Mouse (Mus musculus): Measurements from ENCODE around the gene Zfp689.
A peak's percentile ranks its signal among the peaks of the same experiment; 100 is the strongest.
"Not testable (repeated sequence)": the region's sequence is repeated elsewhere in the genome, so short reads cannot be mapped to it uniquely, and the experiment has no call there.

Gene Zfp689

DNA sequence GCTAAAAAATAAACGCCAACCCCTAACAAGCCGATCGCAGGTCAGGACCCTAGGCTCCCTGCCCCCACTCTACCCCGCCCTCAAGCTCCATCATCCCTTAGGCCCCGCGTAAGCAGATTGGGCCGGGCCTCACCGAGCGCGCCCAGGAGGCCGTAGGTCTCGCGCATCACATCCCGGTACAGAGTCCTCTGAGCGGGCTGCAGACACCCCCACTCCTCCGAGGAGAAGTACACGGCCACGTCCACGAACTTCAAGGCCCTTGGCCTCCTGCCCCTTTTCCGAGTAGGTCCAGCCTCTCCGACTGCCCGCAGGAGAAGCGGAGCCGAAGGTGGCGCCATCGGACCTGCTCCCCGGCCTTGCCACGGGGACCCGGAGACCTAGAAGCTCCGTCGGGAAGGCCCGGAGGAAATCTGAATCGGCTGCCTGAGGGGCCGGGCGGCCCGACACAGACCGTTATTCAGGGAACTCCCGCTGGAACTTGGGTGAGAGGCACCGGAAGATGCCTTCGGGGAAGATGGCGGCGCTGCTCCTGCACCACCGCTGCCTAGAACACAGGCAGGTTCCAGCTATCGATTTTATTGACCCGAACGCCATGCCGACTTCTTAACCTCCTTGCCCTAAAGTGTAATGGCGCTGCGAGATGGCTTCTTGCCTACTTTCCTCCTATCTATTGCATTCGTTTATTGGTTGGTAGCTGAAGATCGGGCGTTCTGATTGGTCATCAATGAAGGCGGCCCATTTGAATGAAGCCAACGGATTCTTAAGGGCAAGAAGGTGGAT, at the start of gene Zfp689:
Gene Zfp689 (minus strand): TSS at position 638 of the 780 bp plus-strand sequence.
- peak; percentile 99 for DNase-seq (ENCODE audit: low spot score)

DNA sequence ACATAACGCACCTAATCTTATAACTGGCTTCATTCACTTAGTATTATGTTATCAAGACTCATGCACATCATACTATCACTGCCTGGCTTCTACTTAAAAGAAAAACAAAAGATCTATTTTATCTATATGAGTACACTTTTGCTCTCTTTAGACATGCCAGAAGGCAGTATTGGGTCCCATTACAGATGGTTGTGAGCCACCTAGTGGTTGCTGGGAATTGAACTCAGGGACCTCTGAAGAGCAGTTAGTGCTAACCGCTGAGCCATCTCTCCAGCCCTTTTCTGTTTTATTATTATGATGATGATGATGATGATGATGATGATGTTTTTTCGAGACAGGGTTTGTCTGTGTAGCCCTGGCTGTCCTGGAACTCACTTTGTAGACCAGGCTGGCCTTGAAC, 49.4 kb upstream of the Zfp689 start:
- peak; percentile 40 for DNase-seq (ENCODE audit: low spot score)

DNA sequence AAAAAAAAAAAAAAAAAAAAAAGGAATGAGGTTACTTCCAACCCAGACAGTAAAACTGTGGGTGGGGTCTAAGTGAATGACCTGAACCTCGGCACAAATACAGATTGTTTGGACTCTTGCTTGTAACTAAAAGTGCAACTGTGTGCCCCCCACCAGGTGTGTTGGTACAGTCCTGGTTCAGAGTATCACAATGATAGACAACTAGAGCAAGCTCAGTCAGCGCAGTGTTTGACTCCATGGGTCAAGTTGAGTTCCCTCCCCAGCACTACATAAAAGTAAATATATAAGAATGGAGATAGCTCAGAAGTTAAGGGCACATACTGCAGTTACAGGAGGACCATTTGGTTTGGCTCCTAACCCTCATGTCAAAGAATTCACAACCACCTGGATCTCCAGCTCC, 48.4 kb upstream of the Zfp689 start:
- no peak for DNase-seq (ENCODE audit: low spot score)

DNA sequence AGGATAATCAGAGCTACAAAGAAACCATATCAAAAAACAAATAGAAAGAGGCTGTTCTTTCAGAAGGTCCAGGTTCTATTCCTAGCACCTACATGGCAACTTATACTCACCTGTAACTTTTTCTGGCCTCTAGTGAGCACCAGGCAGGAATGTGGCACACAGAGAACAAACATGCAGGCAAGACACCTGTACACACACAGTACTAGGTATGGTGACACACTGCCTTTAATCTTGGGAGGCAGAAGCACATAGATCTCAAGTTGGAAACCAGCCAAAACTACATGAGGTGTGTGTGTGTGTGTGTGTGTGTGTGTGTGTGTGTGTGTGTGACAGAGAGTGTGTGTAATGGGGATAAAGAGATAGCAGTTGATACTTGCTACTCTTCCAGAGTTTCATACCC, 45.7 kb upstream of the Zfp689 start:
- DNase-seq (ENCODE audit: low spot score): no peak

DNA sequence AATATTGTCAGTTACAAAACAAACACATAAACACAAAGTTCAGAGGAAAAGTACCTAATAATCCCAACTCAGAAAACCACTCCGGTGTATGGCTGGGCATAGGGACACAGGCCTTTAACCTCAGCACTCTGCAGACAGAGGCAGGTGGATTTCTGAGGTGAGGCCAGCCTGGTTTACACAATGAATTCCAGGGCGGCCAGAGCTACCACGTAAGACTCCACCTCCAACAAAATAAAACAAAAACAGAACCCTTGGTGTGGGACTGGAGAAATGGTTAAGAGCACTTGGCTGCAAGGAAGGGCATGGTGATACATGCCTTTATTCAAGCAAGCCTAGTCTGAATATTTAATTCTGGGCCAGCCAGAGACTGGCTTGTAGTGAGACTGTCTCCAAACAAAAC, 42.9 kb upstream of the Zfp689 start:
- DNase-seq (ENCODE audit: low spot score): no peak

DNA sequence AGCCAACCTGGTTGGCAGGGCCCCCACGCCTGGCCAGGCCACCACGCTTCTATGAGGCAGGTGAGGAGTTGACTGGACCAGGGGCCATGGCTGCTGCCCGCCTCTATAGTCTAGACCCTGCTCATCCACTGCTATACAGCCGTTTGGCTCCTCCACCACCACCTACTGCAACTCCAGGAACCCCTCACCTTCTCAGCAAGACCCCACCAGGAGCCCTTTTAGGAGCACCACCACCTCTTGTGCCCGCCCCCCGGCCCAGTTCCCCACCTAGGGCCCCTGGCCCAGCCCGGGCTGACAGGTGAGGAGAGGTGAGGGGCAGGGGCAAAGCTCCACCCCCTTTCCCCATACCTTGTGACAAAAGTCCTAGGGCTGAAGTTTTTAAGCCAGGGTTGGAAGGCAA, 41.0 kb upstream of the Zfp689 start:
- DNase-seq (ENCODE audit: low spot score): no peak

DNA sequence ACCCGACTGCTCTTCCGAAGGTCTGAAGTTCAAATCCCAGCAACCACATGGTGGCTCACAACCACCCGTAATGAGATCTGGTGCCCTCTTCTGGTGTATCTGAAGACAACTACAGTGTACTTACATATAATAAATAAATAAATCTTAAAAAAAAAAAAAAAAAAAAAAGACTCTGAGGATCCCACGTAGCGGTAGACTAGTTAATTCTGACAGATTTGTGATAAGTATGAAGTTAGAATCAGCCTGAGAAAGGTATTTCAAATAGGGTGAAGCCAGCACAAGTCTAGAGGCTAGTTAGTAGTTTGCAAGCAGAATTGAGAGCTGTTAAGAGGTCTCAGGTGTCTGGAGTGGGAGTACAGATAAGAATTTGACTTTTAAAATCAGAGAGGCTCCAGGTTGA, 39.4 kb upstream of the Zfp689 start:
- not testable (repeated sequence) for DNase-seq (ENCODE audit: low spot score)

DNA sequence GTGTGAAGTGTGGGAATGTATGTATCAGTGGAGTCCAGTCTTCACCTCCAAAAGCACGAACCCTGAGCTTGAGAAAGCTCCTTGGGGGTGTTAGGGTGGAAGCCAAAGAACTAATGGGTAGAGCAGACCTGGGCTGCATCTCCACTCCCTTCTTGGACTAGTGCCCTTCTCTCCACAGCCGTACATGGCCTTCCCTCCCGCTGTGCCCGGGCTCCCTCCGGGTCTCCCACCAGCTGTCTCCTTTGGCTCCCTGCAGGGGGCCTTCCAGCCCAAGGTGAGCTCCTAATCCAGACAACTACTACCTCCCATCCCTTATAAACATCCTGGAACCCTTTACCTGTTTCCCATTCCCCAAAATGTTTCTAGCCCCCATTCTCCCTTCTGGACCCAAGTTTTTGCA, 36.5 kb upstream of the Zfp689 start:
- no peak for DNase-seq (ENCODE audit: low spot score)

DNA sequence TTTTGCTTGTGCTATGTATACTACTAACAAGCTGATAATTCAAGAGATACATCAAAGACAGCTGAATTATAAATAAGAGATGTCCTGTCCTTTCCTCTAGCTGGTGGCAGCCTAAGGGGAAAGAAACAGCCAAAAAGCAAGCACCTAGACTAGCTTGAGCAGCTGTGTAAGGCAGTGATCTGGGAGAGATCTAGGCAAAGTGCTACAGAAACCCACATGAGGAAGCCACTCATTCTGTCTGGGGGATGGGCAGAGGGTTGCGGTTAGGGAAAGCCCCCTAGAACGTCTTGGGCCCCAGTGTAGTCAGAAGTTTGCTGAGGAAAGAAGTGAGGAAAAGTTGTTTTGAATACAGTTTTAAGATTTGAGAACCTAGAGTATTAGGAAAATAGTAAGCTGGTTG, 31.4 kb upstream of the Zfp689 start:
- DNase-seq (ENCODE audit: low spot score): peak; percentile 21

DNA sequence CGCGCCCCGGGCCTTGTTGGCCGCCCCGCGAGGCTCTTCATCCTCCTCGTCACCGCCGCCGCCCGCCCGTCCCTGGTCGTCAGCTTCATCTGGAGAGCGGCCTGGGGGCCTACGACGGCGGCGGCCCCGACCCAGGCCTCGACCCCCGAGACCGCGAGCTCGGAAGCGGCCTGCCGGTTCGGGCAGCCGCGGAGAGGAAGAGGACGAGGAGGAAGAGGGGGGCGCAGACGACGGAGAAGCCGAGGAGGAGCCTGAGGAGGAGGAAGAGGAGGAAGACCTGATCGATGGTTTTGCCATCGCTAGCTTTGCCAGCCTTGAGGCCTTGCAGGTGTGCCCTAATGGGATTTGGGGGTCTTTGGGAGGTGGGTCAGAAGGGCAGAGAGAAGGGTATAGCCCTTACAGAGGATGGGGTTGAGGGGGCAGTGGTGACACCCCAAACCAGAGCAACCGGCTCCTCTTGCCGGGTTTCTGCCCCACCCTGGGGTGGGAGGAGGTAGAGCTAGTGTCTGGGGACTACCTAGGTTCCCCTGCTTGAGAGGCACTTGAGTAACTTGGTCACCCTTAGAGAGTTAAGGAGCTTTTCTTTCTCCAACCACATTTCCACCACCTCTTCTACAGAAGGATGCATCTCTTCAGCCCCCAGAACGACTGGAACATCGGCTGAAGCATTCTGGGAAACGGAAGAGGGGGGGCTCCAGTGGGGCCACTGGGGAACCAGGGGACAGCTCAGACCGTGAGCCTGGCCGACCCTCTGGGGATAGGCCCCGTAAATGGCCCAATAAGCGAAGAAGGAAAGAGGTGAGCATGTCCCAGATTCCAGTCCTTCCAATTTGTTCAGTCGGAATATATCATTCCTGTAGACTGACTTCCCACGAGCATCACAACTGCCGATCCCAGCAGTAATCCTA, 30.6 kb upstream of the Zfp689 start:
- DNase-seq (ENCODE audit: low spot score): peak; percentile 34

DNA sequence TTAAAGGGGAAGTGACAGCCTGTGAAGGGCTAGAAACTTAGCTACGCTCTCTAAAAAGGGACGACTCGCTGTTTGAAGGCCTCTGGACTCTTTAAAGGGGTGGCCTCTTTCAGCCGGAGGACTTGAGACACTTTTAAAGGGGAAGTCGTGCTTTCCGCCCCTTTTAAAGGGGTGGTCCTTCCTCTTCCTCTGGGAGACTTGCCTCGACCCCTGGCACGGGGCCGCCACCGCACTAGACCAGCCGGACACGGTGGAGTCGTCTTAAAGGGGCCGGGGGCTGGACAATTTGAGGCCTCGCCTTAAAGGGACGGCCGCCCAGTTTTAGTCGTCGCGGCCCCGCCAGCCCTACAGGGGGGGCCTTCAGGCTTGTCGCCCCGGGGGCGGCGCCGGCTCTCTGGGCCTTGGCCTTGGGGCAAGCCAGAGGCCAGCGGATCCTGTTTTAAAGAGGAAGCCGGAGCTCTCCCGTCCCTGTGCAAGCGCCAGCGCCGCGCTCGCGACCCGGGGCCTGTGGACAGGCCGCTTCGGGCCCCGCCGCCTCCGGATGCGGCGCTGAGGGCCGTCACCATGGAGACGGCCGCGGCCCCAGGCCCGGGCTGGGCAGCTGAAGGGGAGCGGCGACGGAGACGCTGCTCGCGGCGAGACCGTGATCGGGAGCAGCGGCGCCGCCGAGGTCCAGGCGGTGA, 29.8 kb upstream of the Zfp689 start, which contains the start of gene Fbrs:
Gene Fbrs (plus strand): TSS at position 565 of the 683 bp plus-strand sequence.
- DNase-seq (ENCODE audit: low spot score): no peak

DNA sequence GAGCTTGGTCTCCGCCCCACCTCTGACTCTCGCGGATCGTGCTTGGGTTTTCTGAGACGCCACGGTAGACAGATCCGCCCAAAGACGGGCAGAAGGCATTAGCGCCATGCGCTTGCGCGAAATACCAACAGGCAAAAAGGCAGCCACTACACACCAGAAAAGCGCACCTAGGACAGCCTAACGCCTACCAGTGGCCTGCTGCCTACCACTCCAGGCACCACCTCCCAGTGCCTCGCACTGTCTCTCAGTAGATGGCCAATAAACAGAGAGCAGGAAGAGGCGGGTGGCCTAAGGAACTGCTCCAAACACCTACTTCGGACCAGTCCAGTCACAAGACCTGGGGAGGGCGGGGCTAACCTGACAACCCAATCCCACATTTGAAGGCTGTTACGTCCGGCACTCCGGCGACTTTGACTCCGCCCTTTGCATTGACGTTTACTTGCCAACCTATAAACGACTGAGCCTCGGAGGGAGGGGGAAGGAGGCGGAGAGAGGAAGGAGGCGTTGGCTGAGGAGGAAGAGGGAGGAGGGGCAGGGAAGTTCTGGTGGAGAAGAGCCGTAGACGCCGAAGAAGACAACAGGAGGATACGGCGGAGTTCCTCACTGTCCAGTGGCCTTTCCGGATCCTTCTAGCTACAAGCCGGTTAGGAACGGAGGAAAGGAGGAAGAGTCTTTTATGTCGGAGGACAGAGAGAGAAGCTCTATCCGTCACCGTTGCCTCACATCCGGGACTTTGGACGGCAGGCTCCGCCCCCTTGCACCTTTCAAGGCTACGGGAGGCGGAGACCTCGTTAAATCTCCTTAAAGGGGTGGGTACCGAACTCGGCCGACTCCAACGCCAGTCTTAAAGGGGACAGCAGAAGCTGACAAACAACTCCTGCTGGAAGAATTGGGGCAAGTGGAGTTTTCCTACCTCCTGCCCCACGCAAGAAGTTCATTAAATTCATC, 29.0 kb upstream of the Zfp689 start:
- peak; percentile 100 for DNase-seq (ENCODE audit: low spot score)

DNA sequence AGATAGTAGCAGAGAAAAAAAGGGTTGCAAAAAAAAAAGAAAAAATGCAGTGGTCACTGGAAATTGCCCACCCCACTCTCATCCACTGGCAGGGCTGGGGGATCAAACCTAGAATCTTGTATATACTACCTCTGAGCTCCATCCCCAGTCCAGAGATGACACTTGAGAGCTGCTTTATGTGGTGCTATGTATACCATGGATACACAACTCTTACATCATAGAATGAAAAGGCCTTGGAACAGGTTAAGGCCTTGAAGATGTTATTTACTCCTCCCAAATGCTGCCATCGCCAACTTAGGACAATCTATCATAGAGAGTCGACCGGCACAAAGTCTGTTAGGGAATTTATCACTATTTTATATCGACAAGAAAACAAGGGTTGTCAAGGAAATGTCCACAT, 27.9 kb upstream of the Zfp689 start:
- no peak for DNase-seq (ENCODE audit: low spot score)

DNA sequence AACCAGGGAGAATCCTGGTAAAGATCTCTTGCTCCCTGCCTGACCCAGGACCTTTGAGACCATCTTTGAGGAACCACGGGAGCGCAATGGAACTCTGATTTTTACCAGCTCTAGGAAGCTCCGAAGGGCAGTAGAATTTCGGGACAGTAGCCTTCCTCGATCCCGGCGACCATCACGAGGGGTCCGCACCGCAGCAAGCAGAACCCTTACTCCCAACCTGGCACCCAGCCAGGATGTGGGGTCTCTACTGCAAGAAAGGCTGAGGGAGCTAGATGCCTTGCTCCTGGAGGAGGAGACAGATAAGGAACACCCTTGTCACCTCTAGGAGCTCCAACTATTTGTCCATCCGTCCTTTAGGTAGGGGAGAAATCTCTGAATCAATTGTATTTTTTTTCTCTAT, 27.4 kb upstream of the Zfp689 start:
- no peak for DNase-seq (ENCODE audit: low spot score)

DNA sequence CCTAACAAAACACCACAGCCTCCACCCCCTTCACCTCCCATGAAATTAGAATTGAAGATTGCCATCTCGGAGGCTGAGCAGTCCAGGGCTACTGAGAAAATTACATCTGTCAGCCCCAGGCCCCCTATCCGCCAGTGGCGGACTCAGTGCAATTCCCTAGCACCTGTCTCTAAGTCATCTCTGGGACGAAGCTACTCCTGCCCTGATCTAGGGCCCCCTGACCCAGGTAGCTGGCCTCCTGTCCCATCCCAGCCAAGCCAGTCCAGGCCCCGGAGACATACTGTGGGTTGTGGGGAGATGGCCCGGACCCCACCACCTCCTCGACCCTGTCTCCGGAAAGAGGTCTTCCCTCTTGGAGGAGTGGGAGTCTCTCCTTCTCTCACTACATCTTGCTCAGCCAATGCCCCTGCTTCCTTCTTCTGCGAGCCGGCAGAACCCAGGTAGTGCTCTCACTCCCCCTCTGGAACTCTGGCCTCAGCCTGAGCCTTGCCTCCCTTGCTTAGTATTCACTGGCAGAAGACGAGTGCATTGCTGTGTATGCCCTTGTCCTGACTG, 26.3 kb upstream of the Zfp689 start:
- no peak for DNase-seq (ENCODE audit: low spot score)

DNA sequence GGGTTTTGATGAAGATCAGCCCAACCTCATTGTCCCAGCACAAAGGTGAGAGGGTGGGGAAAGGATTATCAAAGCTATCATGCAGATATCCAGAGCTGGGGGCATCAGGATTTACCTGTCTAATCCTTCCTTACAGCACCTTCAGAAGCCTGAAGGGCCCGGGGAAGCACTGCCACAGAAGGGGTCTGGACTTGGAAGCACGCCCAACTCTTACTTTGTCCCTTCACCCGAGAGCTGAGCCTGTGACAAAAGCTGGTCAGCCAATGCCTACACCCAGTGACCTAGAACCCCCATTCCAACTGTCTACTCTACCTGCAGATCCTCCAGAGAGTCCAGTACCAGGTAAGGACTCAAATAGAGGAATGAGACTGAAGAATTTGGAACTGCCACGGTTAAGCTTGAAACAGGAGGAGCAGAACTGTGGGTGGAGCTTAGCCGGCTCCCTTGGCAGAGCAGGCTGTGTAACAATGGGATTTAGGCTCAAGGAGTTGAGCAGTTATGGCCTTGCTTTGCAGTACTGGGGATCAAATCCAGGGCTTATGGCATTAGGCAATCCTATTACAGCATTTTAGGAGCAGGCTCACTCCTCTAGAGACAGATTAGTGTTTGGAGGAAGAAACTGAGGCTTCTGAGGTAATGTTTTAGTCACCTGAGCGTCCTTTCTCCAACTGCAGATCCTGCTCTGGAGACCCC, 25.6 kb upstream of the Zfp689 start:
- DNase-seq (ENCODE audit: low spot score): no peak

DNA sequence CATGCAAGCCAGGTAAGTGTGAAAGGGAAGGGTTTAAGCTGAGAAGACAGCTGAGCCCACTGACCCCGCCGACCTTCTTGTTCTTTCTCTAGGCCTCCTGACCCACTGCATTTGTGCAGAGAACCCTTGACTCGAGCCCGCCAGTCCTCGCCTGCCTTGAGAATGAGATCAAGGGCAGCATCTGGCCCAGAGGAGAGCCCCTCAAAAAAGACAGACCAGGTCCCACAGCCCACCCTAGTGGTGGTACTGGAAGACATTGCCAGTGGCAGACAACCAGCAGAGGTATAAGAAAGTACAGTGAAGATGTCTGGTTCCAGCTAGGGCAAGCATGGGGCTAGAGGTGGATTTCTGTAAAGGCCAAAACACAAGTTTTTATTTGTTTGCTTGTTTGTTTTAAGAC, 24.7 kb upstream of the Zfp689 start:
- DNase-seq (ENCODE audit: low spot score): no peak

DNA sequence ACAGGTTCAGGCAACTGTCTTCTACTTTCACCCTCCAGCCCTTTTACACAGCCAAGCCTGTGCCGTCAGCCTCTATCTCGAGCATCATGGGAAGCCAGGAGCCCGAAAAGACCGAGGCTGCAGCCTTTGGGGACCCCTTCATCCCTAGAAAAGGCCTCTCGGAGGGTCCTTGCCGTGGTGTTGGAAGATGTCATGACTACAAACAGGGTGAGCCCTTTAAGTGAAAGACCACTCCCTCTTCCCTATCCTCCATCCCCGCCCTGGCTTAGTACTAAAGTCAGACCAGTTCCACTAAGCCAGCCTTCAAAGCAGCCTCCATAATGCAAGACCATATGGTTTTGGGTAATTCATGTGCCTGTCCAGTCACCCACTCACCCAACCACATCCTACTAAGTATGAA, 23.1 kb upstream of the Zfp689 start:
- DNase-seq (ENCODE audit: low spot score): no peak

DNA sequence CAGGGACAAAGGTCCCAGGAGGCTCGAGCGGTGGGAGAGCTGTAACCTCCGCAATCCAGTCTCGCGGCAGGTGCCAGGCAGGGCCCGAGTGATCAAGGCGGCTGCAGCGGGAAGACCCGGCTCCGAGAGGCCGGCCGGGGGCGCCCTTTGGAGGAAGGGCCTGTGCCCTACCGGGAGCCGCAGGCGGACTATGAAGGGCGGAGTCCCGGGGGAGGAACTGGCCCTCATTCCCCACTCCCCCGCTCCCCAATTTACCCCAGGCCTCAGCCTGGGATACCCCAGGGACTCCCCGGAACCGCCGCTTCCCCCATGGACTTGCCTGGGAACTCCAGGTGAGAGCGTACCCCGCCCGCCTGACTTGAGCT, 22.7 kb upstream of the Zfp689 start:
- no peak for DNase-seq (ENCODE audit: low spot score)
